Mouse (Mus musculus): ENCODE data around the gene Usp48. TPM values are rescaled to one million over a fixed set of nuclear protein-coding genes. Genes with fewer than 3 reads are reported as not detected.
A peak's percentile ranks its signal among the peaks of the same experiment; 100 is the strongest.

Usp48 gene
- total RNA-seq, 2 experiments from 2014 or later: 163 to 167 TPM

- DNase-seq: peak; percentile 79
- intact Hi-C loops (cut with DNase I): no loop called here
These were observed 88.0 kb downstream of the Usp48 start for GRCm38 (mm10) chr4:137681408-137682104.

GRCm38 (mm10) chr4:137682961-137683453, 89.5 kb downstream of the Usp48 start:
- intact Hi-C loops (cut with DNase I): no loop called here
- DNase-seq: no peak

- intact Hi-C loops (cut with DNase I): no loop called here
These were observed 91.3 kb downstream of the Usp48 start for GRCm38 (mm10) chr4:137684830-137685343.

GRCm38 (mm10) chr4:137686303-137686702, 92.7 kb downstream of the Usp48 start:
- intact Hi-C loops (cut with DNase I): no loop called here

More at GRCm38 (mm10) chr4:137684830-137685343, 91.3 kb downstream of the Usp48 start:
- no peak for DNase-seq

GRCm38 (mm10) chr4:137687234-137687825, 93.8 kb downstream of the Usp48 start:
- no peak for DNase-seq
- intact Hi-C loops (cut with DNase I): no loop called here

More at GRCm38 (mm10) chr4:137686303-137686702, 92.7 kb downstream of the Usp48 start:
- DNase-seq: peak; percentile 57

- no peak for DNase-seq
- intact Hi-C loops (cut with DNase I): no loop called here
These were observed 98.8 kb downstream of the Usp48 start for GRCm38 (mm10) chr4:137692107-137692902.

GRCm38 (mm10) chr4:137695300-137695699, 101.7 kb downstream of the Usp48 start:
- no peak for DNase-seq
- intact Hi-C loops (cut with DNase I): no loop called here

GRCm38 (mm10) chr4:137695900-137696299, 102.3 kb downstream of the Usp48 start:
- no peak for DNase-seq
- intact Hi-C loops (cut with DNase I): no loop called here

GRCm38 (mm10) chr4:137697156-137697885, 103.8 kb downstream of the Usp48 start:
- intact Hi-C loops (cut with DNase I): no loop called here
- DNase-seq: no peak

GRCm38 (mm10) chr4:137698076-137698985, 104.8 kb downstream of the Usp48 start:
- intact Hi-C loops (cut with DNase I): no loop called here
- DNase-seq: no peak

- DNase-seq: no peak
- intact Hi-C loops (cut with DNase I): no loop called here
These were observed 106.0 kb downstream of the Usp48 start for GRCm38 (mm10) chr4:137699264-137700211.

GRCm38 (mm10) chr4:137700960-137701359, 107.4 kb downstream of the Usp48 start:
- no peak for DNase-seq
- intact Hi-C loops (cut with DNase I): no loop called here

- no peak for DNase-seq
- intact Hi-C loops (cut with DNase I): no loop called here
These were observed 109.5 kb downstream of the Usp48 start for GRCm38 (mm10) chr4:137703077-137703476.

GRCm38 (mm10) chr4:137704561-137704960, 111.0 kb downstream of the Usp48 start:
- intact Hi-C loops (cut with DNase I): no loop called here
- DNase-seq: no peak

GRCm38 (mm10) chr4:137705379-137705778, 111.8 kb downstream of the Usp48 start:
- DNase-seq: no peak
- intact Hi-C loops (cut with DNase I): no loop called here

- intact Hi-C loops (cut with DNase I): no loop called here
- no peak for DNase-seq
These were observed 113.0 kb downstream of the Usp48 start for GRCm38 (mm10) chr4:137706510-137706909.

- peak; percentile 88 for DNase-seq
- intact Hi-C loops (cut with DNase I): no loop called here
These were observed 113.8 kb downstream of the Usp48 start for GRCm38 (mm10) chr4:137707216-137707990.
